Mouse (Mus musculus) cerebellum, adult 2 months (tissue): ENCODE results near the gene Cish. TPM values are rescaled to one million over a fixed set of nuclear protein-coding genes. Genes with fewer than 3 reads are reported as not detected.
A peak's percentile ranks its signal among the peaks of the same experiment; 100 is the strongest.

ENCODE experiments used
- DNase-seq, 2 experiments: peaks; one replicate each; pipeline ENCODE4 v3.0.0; 2021
- H3K27ac ChIP-seq: fragments of 200-500 bp; 2 replicates; pipeline ENCODE4 v1.5.1; 2012; ENCODE audit warnings: low read length, control low read depth, inconsistent platforms; ENCODE audit not compliant: insufficient read depth
- H3K27me3 ChIP-seq: fragments of 200-500 bp; 2 replicates; pipeline ENCODE4 v1.6.1; 2012; ENCODE audit warnings: inconsistent platforms, mild to moderate bottlenecking, low read length, moderate library complexity; ENCODE audit not compliant: control insufficient read depth, insufficient read depth
- H3K4me1 ChIP-seq: fragments of 200-500 bp; 2 replicates; pipeline ENCODE4 v1.6.1; 2011; ENCODE audit warnings: low read length; ENCODE audit not compliant: control insufficient read depth, insufficient read depth
- H3K4me3 ChIP-seq: fragments of 200-500 bp; replicated peaks from 2 replicates; pipeline ENCODE3; 2011; ENCODE audit warnings: mild to moderate bottlenecking, low read depth, low read length, control low read depth; ENCODE audit not compliant: insufficient read depth
- CTCF ChIP-seq: fragments of 200-500 bp; IDR thresholded peaks from 2 replicates; pipeline ENCODE4 v1.5.1; 2011; ENCODE audit warnings: low read depth, mild to moderate bottlenecking, control low read depth, low read length, moderate library complexity, borderline replicate concordance; ENCODE audit not compliant: insufficient read depth
- POLR2A ChIP-seq: fragments of 200-500 bp; IDR thresholded peaks from 2 replicates; pipeline ENCODE4 v1.6.1; 2011; ENCODE audit warnings: low read length, control low read depth, borderline replicate concordance; ENCODE audit not compliant: insufficient read depth
- WGBS: fragments of 180-500 bp; shearing (Covaris S2); methylation state at CpG from one replicate; pipeline ENCODE4 v1.1.7; 2018; 5-methylcytosine and 5-hydroxymethylcytosine counted together
- polyA plus RNA-seq: library from polyadenylated mRNA; depleted of rRNA; stranded (reverse); fragments of >200 nt; gene quantifications from 2 replicates; pipeline ENCODE4 v1.2.3, GENCODE M21; 2012

Cish gene
- polyA plus RNA-seq, 1 experiment = 4.3 TPM

DNA sequence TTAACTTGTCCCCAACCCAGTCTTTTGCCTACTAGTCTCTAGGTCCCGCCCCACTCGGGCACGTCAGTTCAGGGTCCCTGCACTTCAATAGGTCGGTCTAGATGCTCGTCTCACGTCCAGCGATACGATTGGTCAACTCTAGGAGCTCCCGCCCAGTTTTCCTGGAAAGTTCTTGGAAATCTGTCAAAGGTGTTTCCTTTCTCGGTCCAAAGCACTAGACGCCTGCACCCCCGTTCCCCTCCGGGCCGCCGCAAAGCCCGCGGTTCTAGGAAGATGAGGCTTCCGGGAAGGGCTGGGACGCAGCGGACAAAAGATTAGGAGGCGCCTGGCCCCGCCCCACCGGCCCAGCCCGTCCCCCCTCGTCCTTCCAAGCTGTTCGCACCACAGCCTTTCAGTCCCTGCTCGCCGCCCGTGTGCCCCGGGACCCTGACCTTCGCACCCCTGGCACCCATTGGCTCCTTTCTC is 707 bp downstream of the Cish start:
- H3K27ac ChIP-seq = no peak overlapping the region
- H3K4me3 ChIP-seq = peak overlapping the region; percentile 97
- no peaks in the 10 kb centered on the region for H3K27me3 ChIP-seq
- no peak for TF ChIP-seq POLR2A
- no peak for TF ChIP-seq CTCF
- 0% methylated on average over 31 of the region's 31 CpGs for WGBS
- peak; percentile 89 to 95 for DNase-seq
- H3K4me1 ChIP-seq = peaks cover 5% of the 10 kb centered on the region; the same call in 1 of the 2 replicates

- peak overlapping the region; percentile 97 for H3K4me3 ChIP-seq
- TF ChIP-seq CTCF = no peak
- no peak for TF ChIP-seq POLR2A
- 11% methylated on average over 16 of the region's 16 CpGs for WGBS
- no peak overlapping the region for H3K27ac ChIP-seq
- no peak for DNase-seq
- no peaks in the 10 kb centered on the region for H3K27me3 ChIP-seq
- peaks cover 5% of the 10 kb centered on the region; the same call in 1 of the 2 replicates for H3K4me1 ChIP-seq
These were observed 1.2 kb downstream of the Cish start for GRCm38 (mm10) chr9:107297059-107297458.

DNA sequence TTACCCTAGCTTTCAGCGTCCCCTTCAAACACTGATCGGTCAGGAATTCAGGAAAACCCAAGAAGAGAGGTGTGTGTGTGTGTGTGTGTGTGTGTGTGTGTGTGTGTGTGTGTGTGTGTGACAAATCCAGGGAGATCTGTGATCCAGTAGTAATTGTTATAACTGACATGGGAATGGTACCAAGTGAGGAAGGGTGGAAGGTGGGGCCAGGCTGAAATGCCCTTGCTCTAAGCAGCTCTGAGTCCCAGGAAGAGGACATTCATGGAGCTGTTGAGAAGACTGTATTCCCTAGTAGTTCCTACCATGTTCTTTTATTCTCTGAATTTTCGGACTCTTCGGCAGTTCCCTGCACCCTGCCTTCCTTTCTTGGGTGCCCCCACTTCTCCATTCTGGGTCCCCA is 1.8 kb downstream of the Cish start:
- TF ChIP-seq CTCF = no peak
- no peak for TF ChIP-seq POLR2A
- Histone ChIP-seq H3K27me3 (no peaks in the 10 kb centered on the region), H3K4me3 (no peak overlapping the region), H3K4me1 (peaks cover 5% of the 10 kb centered on the region; the same call in 1 of the 2 replicates), H3K27ac (no peak overlapping the region)
- DNase-seq = no peak
- 77% methylated on average over 4 of the region's 4 CpGs for WGBS

DNA sequence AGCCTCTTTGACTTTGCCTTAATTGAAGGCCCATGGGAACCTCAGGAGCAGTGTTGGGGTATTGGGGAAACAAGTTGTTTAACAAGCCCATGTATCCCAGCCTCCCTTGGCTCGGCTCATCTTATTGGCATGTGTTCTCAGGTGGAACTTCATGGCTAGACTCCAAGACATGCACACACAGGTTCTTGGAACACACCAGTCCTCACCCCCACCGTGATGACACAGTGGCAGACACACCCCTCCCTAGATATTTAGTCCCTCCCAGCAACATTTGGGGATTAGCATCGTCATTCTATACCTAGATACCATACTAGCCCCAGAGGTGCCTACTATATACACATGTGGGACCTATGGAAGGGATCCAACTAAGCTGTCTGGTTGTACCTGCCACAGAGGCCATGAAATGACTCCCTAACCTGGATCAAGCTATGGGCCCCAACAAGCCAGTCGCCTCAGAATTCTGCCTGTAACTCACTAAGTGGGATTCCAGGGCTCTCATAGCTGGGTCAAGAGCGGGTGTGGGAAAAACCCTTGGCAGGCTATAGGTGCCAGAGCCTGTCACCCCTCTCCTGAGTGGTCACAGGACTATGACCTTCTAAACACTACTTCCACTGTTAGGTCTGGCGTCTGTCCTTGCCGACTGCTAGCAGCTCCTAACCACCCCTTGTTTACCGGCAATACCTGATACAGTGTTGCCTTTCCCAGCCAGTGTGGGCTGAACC is 2.4 kb downstream of the Cish start:
- Histone ChIP-seq H3K4me1 (peaks cover 5% of the 10 kb centered on the region; the same call in 1 of the 2 replicates), H3K4me3 (no peak overlapping the region), H3K27me3 (no peaks in the 10 kb centered on the region), H3K27ac (no peak overlapping the region)
- DNase-seq = no peak
- TF ChIP-seq POLR2A (no peak), CTCF (no peak)
- 67% methylated on average over 8 of the region's 8 CpGs for WGBS

GRCm38 (mm10) chr9:107298876-107299275 is 3.0 kb downstream of the Cish start:
- DNase-seq = no peak
- Histone ChIP-seq H3K4me3 (no peak overlapping the region), H3K27me3 (no peaks in the 10 kb centered on the region), H3K27ac (no peak overlapping the region), H3K4me1 (peaks cover 5% of the 10 kb centered on the region; the same call in 1 of the 2 replicates)
- WGBS = 94% methylated on average over 6 of the region's 6 CpGs
- TF ChIP-seq CTCF (no peak), POLR2A (no peak)

- WGBS = 86% methylated on average over 7 of the region's 7 CpGs
- Histone ChIP-seq H3K27me3 (no peaks in the 10 kb centered on the region), H3K4me1 (peaks cover 5% of the 10 kb centered on the region; the same call in 1 of the 2 replicates), H3K4me3 (no peak overlapping the region), H3K27ac (no peak overlapping the region)
- no peak for TF ChIP-seq CTCF
- no peak for TF ChIP-seq POLR2A
- DNase-seq = no peak
These were observed 4.0 kb downstream of the Cish start for GRCm38 (mm10) chr9:107299783-107300182.

DNA sequence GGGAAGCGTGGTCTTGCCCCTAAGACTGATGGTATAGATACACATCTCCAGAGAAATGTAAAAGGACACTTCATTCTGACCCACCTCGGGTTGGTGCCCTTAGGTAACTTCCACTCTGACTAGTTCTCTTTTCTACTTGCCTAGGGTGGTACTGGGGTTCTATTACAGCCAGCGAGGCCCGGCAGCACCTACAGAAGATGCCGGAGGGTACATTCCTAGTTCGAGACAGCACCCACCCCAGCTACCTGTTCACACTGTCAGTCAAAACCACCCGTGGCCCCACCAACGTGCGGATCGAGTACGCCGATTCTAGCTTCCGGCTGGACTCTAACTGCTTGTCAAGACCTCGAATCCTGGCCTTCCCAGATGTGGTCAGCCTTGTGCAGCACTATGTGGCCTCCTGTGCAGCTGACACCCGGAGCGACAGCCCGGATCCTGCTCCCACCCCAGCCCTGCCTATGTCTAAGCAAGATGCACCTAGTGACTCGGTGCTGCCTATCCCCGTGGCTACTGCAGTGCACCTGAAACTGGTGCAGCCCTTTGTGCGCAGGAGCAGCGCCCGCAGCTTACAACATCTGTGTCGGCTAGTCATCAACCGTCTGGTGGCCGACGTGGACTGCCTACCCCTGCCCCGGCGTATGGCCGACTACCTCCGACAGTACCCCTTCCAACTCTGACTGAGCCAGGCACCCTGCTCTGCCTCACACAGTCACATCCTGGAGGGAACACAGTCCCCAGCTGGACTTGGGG is 4.6 kb downstream of the Cish start:
- no peak for DNase-seq
- Histone ChIP-seq H3K4me3 (no peak overlapping the region), H3K4me1 (peaks cover 5% of the 10 kb centered on the region; the same call in 1 of the 2 replicates), H3K27me3 (no peaks in the 10 kb centered on the region), H3K27ac (no peak overlapping the region)
- WGBS = 92% methylated on average over 30 of the region's 30 CpGs
- TF ChIP-seq POLR2A = no peak

DNA sequence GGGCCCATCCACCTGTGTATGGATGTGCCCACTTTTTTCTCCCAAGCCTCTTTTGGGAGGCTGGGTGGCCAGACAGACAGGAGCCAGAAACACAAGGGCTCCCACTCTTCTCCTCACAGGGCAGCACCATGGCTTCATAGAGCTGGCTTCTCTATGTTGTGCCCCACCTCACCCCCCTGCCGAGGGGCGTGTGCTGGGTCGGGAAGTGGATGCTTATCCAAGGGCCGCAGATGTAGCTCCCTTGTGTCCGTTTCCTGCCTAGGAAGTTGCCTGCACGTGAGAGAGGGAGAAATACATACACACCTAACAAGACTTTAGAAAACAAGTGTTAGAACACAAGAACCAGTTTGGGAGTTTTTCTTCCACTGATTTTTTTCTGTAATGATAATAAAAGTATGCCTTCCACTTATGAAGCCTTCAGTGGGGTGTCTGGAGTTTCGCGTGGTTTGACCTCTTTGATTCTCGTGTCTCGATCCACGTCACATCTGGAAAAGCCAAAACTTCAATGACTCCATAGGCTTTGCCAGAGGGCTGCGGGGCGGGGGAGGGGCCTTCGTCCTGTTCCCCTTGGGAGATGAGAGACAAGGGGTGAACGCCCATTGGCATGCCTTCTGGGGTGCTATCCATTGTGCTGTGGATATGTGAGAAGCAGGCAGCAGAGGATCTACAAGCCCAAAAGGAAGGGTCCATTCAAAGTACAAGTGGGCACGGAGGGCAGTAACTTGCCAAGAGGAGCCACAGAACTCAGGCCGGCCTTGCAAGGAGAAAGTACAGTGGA is 5.9 kb downstream of the Cish start:
- no peak for DNase-seq
- TF ChIP-seq CTCF (no peak), POLR2A (no peak)
- 83% methylated on average over 17 of the region's 17 CpGs for WGBS
- Histone ChIP-seq H3K27me3 (no peaks in the 10 kb centered on the region), H3K4me3 (no peak overlapping the region), H3K27ac (no peak overlapping the region), H3K4me1 (peaks cover 5% of the 10 kb centered on the region; the same call in 1 of the 2 replicates)
